Mouse (Mus musculus) heart, postnatal 4 days (tissue): ENCODE measurements around the gene Fut2. TPM values are rescaled to one million over a fixed set of nuclear protein-coding genes. Genes with fewer than 3 reads are reported as not detected.

Experiments
- DNase-seq: peaks from one replicate; pipeline ENCODE4 v3.0.0; 2021
- total RNA-seq, 2 experiments: library from RNA; stranded (reverse); gene quantifications; 2 replicates each; pipeline ENCODE4 v1.2.3; 2021

Fut2 gene
- total RNA-seq, 2 experiments from 2014 or later, result not detected

DNA sequence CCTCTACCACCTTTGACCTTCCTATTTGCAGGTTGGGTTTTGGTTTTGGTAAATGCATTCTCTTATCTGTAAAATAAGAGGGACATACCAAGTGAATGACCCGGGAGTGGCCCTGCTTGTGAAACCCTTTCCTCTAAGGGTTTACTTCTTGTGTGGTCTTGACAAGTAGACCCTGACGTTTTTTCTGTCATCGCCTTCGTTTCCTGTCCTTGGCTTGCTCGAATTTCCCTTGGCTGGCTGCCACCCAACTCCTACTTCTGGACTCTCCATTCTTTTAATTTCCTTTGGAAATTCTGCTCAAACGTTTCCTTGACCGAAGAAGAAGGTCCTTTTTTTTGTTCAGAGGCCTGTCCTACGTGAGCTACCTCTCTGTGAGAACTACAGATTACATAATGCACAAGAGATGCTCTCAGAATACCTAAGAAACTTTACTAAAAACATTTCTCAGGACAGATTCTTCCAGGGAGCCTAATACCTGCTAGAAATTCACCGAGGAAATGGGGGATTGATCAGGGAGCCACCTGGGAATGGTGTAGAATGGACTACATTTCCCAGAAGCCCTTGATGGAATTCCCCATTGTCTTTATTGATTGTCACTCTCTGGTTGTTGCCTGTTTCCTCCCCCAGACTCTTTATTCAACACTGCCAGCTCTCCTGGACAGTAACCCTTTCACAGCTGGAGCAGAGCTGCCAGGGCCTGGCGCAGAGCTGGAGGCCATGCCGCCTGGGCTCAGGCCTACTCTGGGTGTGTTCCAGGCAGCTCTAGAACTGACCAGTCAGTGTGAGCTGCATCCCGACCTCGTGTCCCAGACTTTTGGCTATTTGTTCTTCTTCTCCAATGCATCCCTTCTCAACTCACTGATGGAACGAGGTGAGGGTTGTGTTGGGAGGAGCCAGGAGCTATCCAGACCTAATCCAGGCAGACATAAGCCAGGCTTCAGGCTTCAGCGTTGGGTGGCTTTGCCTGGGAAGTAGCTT is 30.2 kb downstream of the Fut2 start:
- peak; percentile 85 for DNase-seq

- peak; percentile 45 for DNase-seq
These were observed 31.1 kb downstream of the Fut2 start for GRCm38 (mm10) chr7:45634946-45635681.

DNA sequence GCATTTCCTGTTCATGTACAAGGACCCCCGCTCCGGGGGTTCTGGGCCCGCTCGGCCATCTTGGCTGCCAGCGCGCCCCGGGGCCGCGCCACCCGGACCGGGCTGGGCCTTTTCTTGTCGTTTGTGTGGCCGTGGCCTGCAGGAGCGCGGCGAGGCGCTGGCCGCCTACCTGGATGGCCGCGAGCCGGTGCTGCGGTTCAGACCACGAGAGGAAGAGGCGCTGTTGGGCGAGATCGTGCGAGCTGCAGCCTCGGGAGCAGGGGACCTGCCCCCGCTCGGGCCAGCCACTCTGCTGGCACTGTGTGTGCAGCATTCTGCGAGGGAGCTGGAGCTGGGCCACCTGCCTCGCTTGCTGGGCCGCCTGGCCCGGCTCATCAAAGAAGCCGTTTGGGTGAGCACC is 33.7 kb downstream of the Fut2 start:
- peak; percentile 70 for DNase-seq

GRCm38 (mm10) chr7:45630064-45630907 is 35.9 kb downstream of the Fut2 start:
- no peak for DNase-seq

DNA sequence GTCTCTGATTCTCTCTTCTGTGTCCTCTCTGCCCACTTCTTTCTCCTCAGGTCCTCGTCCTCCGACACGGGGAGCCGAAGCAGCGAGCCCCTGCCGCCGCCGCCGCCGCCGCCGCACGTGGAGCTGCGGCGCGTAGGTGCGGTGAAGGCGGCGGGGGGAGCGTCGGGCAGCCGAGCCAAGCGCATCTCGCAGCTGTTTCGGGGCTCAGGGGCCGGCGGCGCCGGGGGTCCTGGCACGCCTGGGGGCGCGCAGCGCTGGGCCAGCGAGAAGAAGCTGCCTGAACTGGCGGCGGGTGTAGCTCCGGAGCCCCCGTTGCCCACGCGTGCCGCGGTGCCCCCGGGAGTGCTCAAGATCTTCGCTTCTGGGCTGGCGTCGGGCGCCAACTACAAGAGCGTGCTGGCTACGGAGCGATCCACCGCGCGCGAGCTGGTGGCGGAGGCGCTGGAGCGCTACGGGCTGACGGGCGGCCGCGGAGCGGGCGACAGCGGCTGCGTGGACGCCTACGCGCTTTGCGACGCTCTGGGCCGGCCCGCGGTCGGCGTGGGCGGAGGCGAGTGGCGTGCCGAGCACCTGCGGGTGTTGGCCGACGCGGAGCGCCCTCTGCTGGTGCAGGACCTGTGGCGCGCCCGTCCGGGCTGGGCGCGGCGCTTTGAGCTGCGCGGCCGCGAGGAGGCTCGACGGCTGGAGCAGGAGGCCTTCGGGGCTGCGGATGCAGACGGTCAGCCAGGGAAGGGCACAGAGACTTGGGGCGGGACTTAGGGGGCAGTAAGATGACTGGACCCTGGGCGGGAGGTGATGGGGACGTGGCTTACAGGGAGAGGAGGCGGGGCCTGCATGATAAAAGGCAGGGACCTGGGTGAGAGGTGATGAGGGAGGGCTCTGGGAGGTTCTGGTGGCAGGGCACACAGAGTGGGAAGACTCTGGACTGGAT is 37.6 kb downstream of the Fut2 start:
- DNase-seq, result peak; percentile 94

DNA sequence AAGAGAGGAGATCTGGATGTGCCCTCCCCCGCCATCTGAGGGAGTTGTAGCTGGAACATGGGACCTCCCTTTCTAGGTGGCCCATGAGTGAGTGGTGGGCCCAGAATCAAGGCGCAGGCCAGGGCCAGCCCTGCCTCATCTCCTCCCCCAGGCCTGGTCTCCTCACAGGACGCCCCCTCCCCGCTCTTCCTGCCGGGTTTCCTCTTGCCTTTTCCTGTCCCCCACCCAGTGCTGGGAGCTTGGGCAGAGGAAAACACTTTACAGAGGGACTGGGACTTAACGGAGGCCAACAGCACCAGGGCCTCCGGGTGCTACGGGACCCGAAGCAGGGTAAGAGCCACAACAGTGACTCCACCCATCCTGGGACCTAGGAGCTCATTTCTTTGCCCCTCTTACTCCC is 38.9 kb downstream of the Fut2 start, which contains the start of gene Rasip1:
TSS of gene Rasip1 (plus strand) at position 228 of the 400 bp plus-strand sequence.
- DNase-seq, result peak; percentile 67

GRCm38 (mm10) chr7:45626571-45627076 is 39.6 kb downstream of the Fut2 start:
- no peak for DNase-seq

- no peak for DNase-seq
These were observed 40.7 kb downstream of the Fut2 start for GRCm38 (mm10) chr7:45625481-45625880.

DNA sequence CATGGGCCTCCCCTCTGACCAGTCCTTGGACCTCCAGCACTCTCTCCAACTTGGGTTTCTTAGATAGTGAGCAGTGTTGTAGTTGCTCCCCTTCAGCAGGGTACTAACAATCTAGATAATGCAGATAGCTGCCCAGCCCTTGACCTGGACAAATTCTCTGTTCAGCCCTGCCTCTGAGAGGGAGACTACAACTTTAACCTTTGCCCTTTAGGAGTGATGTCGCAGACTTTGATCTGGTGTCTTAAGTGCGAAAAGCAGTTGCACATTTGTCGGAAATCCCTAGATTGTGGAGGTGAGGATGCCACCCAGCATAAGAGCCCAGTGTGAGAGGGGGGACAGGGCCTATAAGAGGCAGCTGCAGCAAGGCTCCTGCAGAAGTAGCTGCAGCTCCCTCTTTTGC is 41.5 kb downstream of the Fut2 start:
- DNase-seq, result no peak

DNA sequence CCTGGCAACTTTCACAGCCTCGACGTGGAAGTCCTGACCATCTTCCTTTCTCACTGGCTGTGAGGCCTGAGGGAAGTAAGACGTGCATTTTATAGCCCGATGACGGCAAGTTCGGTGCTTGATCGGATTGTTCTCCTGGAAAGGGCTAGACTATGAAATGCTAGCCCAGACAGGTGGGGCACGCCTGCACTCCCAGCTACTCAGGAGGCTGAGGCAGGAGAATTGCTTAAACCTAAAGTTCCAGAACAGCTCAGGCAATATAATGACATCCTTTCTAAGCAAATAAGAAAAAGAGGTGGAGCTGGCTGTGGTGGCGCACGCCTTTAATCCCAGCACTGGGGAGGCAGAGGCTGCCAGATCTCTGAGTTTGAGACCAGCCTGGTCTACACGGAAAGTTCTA is 42.7 kb downstream of the Fut2 start:
- DNase-seq, result no peak

DNA sequence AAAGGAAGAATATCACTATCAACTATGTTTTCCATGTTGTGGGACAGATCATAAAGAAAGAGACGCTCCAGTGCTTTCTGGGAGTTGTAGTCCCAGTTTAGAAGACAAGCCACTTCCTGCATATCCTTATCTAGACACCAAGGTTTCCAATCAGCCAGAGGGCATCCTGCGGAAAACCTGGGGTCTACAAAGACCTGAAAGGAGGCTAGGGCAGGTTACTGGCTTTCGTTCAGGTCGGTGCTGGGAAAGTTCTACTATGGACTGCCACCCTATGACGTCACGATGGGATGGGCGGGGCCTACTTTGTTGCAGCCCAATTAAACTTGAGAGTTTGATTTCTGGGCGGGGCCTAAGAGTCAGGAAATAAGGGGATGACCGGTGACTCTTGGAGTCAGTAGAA is 44.8 kb downstream of the Fut2 start, which contains the start of gene Izumo1:
TSS of gene Izumo1 (plus strand) at position 369 of the 400 bp plus-strand sequence.
- peak; percentile 71 for DNase-seq

DNA sequence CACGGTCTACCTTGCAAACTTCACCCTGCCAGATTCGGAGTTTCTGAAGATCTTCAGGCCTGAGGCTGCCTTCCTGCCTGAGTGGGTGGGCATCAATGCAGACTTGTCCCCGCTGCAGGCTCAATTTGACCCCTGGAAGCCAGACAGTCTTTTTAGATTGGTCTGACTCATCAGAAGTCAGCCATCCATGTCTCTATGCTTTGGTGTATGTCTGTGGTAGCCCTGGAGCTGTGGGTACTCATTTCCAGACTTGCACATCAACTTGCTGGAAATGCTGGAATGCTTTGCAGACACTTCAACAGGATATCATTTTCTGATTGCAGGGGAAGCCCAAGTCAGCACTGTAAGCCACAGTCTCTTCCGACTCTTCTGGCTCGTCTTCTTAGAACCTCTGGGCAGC is 46.6 kb downstream of the Fut2 start:
- no peak for DNase-seq

GRCm38 (mm10) chr7:45618316-45618715 is 47.9 kb downstream of the Fut2 start:
- DNase-seq, result no peak

- no peak for DNase-seq
These were observed 49.0 kb downstream of the Fut2 start, which contains the start of gene Fut1 for GRCm38 (mm10) chr7:45617042-45617695. Gene Fut1, plus strand, starts transcription at chr7:45617289.

DNA sequence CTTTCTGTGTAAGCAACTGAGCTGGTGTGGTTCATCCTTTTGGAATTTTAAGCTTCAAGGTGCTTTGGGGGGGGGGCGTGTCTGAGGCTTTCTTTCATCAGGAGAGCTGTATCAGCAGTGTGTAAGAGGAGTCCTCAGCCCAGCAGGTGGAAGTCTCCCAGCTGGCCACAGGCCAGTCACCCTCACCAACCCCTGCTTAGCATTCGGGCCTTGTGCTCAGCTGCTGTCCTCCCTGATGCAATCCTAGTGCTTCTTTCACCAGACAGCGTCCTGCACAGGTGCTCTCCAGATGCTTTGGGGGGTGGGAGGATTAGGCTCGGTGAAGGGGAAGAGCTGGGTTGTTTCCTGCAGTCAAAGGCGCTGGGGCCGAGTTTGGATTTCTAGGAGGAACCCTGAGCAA is 49.9 kb downstream of the Fut2 start:
- DNase-seq, result peak; percentile 55

DNA sequence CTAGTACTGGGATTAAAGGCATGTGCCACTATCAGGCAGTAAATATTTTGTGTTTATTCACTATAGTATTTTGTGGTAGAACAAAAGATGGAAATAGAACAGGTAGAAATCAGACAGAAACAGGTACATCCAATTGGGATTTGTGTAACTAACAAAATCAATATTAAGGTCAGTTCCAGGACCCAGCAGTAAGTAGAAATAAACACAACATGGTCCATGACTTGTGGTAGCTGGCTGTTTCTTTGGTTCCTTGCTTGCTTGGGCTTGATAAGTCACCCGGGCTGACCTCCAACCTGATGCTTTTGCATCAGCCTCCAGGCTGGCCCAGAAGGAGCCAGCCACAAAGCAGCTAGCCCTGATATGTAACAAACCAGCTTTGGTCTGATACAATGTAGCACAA is 56.7 kb downstream of the Fut2 start:
- no peak for DNase-seq

DNA sequence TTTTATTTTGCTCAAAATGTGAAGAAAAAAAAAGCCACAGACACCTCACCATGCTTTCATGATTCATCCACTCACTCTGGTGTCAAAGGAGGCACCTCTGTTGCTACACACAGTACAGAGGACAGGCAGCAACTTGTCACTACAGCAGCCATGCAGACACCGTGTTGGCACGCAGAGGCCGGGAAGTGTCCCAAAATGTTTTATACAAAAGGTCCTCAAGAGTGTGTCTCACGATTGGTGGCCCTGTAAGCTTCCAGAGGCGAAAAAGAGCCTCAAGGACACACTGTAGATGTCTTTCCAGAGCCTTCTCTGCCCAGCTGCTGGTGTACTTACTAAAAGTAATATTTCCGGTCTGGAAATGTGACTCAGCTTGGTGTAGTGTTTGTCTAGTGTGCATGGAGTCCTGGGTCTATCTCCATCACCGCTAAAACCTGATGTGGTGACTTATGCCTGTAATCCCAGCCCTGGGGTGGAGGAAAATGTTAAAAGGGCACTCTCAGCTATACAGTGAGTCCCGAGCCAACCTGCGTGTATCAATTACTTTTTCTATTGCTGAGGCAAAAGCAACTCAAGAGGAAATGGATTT is 60.4 kb downstream of the Fut2 start:
- no peak for DNase-seq

- DNase-seq, result no peak
These were observed 67.0 kb downstream of the Fut2 start for GRCm38 (mm10) chr7:45598960-45599879.
